Mouse (Mus musculus) right cerebral cortex, adult 2 months (tissue): ENCODE measurements at regions not wholly inside any gene's neighbourhood (a gene's known extent, or its start where the extent isn't known, plus 50 kb on each side); places are given as distances from the start of the nearest gene placed in this dataset.

ENCODE experiments used
- DNase-seq, 2 experiments: peaks; one replicate each; pipeline ENCODE4 v3.0.0; 2021 to 2022; ENCODE audit warnings: low spot score in 2 of 2

GRCm38 (mm10) chr4:64832882-64833281 lies 291.1 kb upstream of the Pappa start:
- peak; percentile 35 to 44 for DNase-seq

GRCm38 (mm10) chr4:64874521-64874920 lies 249.5 kb upstream of the Pappa start:
- no peak for DNase-seq

GRCm38 (mm10) chr4:64876924-64877323 lies 247.1 kb upstream of the Pappa start:
- DNase-seq: no peak

DNA sequence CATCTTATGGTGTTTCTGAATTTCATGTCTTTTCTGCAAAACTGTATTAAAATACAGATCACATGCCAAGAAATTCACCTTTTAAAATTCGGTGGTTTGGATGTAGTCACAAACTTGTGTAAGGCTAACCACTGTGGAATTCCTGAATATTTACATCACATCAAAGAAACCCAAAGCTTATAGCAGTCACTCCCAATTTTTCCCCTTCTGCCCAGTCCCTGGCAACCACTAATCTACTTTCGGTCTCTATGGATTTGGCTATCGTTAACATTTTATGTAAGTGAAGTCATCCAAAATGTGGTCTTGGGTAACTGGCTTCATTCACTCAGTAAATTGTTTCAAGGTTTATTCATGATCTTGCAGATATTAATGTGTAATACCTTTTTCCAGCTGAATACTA lies 226.0 kb upstream of the Pappa start:
- no peak for DNase-seq

DNA sequence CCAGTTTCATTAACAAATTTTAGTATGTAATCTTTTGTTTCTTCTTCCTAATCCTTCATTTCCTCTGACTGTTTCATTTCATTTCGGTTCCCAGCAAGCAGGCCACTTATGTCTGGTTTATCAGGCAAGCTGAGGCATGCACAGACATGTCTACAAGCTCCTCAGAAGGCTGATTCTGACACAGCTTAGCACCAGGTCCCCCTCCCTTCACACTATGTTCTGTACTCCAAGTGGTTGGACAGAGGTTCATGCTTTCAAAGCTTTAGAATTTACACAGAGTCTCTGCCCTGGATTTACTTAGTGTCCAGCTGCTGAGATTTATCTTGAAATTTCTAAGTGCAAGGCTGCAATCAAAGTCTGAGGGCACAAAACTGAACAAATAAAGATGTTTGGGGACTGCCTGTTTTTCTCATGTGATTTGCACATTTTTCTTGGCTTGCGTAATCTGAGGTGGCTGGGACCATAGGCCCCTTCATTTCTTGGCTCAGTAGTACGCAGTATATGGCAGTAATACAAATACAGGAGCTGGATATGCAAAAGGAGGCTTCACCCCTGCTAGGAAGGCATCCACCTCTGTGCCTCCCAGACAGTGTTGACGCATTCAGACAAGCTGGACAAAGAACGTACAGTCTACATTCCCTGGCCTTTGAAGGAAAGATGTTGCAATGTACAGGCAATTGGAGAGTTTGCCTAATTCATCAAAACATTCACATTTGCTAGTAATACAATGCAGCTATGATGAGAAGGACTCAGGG lies 222.7 kb upstream of the Pappa start:
- no peak for DNase-seq

GRCm38 (mm10) chr4:64923751-64924150 lies 200.2 kb upstream of the Pappa start:
- DNase-seq: no peak

DNA sequence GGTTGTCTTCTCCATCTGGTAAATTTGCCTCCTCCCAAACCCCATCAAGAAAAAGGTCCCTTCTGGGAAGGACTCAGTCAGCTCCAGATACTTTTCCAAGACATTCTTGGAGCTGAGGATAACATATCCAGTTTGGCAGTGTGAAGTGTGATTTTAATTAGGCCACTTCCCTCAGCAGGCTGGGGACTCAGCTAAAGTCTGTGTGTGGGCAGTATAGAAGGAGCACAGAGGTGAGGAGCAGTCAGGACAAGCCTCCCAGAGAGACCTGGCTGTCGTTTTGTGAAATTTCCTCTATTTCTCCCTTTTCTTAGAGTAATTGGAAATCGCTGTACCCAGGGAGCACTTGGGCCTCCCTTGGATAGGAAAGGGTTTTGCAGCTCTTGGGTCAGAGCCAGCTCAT lies 195.4 kb upstream of the Pappa start:
- DNase-seq: no peak

GRCm38 (mm10) chr4:64945547-64945946 lies 178.4 kb upstream of the Pappa start:
- DNase-seq: peak in 1 of 2 experiments; percentile 8

GRCm38 (mm10) chr4:64952651-64953050 lies 171.3 kb upstream of the Pappa start:
- DNase-seq: no peak

GRCm38 (mm10) chr4:64958843-64959242 lies 165.1 kb upstream of the Pappa start:
- DNase-seq: no peak

- DNase-seq: no peak
Measured at GRCm38 (mm10) chr4:64961796-64962195, 162.2 kb upstream of the Pappa start.
